In genomic region chr4:134963021-134963776, GRCm38 (mm10) we compare ENCODE assay signal across 8 mouse cellular contexts. TPM values are rescaled to one million over a fixed set of nuclear protein-coding genes. Genes with fewer than 3 reads are reported as not detected.
DNase-seq lines count a peak whose midpoint lies in the region; ATAC-seq and TF ChIP-seq lines count a peak whose summit lies in the region.
"Had no signal": no experiment of that assay in that cellular context is flagged by ENCODE, and none has a peak within 500 bp of the region (broad histone marks: within the 10 kb centered on the region; RNA-seq: fewer than 3 reads in every experiment).

No protein-coding gene starts in this region.

- no peaks in the 10 kb centered on the region for H3K9me3 ChIP-seq in E14TG2a.4 (ENCODE audit: low read length)
- no peaks in the 10 kb centered on the region for H3K9me3 ChIP-seq in embryonic facial prominence, embryonic 11.5 days (replicated peaks; ENCODE audit: control insufficient read depth, low read length)
- no peaks in the 10 kb centered on the region for H3K9me3 ChIP-seq in intestine, postnatal 0 days (ENCODE audit: control insufficient read depth)
- no peaks in the 10 kb centered on the region for H3K9me3 ChIP-seq in lung, postnatal 0 days (ENCODE audit: low read length)
- H3K9me3 ChIP-seq: midbrain, embryonic 12.5 days had no signal

- peaks cover 53% of the 10 kb centered on the region for H3K27me3 ChIP-seq in E14TG2a.4 (ENCODE audit: insufficient read depth, low read length)
- H3K27me3 ChIP-seq in embryonic facial prominence, embryonic 11.5 days (ENCODE audit: control insufficient read depth, insufficient read depth, low read length) = no peaks in the 10 kb centered on the region
- H3K27me3 ChIP-seq in intestine, postnatal 0 days (replicated peaks; ENCODE audit: control insufficient read depth, insufficient read depth, low read length) = no peaks in the 10 kb centered on the region
- no peaks in the 10 kb centered on the region for H3K27me3 ChIP-seq in lung, postnatal 0 days (replicated peaks; ENCODE audit: insufficient read depth, low read length)

- no peak for ATAC-seq in embryonic facial prominence, embryonic 11.5 days (replicated peaks; ENCODE audit: insufficient number of reproducible peaks, low FRiP score, low TSS enrichment, low read depth)
- no peak for ATAC-seq in intestine, postnatal 0 days
- ATAC-seq in lung, postnatal 0 days = peak; percentile 50; the same call in 1 of the 2 replicates

- peak; percentile 87 for TF ChIP-seq CTCF in E14TG2a.4 (conservative IDR thresholded peaks at IDR 0.05; ENCODE audit: low read length)
- TF ChIP-seq CTCF in intestine, postnatal 0 days (IDR thresholded peaks at IDR 0.05; ENCODE audit: low read depth) = peak; percentile 77
- peak; percentile 71 for TF ChIP-seq CTCF in lung, postnatal 0 days (IDR thresholded peaks at IDR 0.05)

- H3K4me1 ChIP-seq in E14TG2a.4 (replicated peaks; ENCODE audit: low read depth, low read length) = peaks cover 15% of the 10 kb centered on the region
- no peaks in the 10 kb centered on the region for H3K4me1 ChIP-seq in embryonic facial prominence, embryonic 11.5 days (ENCODE audit: control insufficient read depth, insufficient read depth, low read length)
- H3K4me1 ChIP-seq in intestine, postnatal 0 days (replicated peaks; ENCODE audit: control insufficient read depth, insufficient read depth, low read length) = no peaks in the 10 kb centered on the region
- no peaks in the 10 kb centered on the region for H3K4me1 ChIP-seq in lung, postnatal 0 days (ENCODE audit: insufficient read depth, low read depth, low read length)
- H3K4me1 ChIP-seq: midbrain, embryonic 12.5 days had no signal

- peak; percentile 27 for DNase-seq in 3T3-L1 (ENCODE audit: low read depth, low spot score)
- DNase-seq in embryonic facial prominence, embryonic 11.5 days (ENCODE audit: low spot score) = peak; percentile 80
- peak; percentile 61 for DNase-seq in lung, postnatal 0 days (ENCODE audit: low spot score)
- DNase-seq in spleen, postnatal 10 days (ENCODE audit: low spot score in 2 of 2) = peak; percentile 70 to 81
- DNase-seq in layer of hippocampus, adult 18-20 months (ENCODE audit: low spot score in 2 of 2) = no peak

- no peak for TF ChIP-seq EP300 in lung, postnatal 0 days (IDR thresholded peaks at IDR 0.05)

- H3K4me2 ChIP-seq in embryonic facial prominence, embryonic 11.5 days (ENCODE audit: low read depth, low read length) = peak overlapping the region; percentile 10; the same call in 1 of the 2 replicates
- H3K4me2 ChIP-seq in intestine, postnatal 0 days (replicated peaks; ENCODE audit: low read depth) = peak overlapping the region; percentile 50
- peak overlapping the region; percentile 8; the same call in 1 of the 2 replicates for H3K4me2 ChIP-seq in lung, postnatal 0 days (replicated peaks; ENCODE audit: low read depth, low read length)
- H3K4me2 ChIP-seq: midbrain, embryonic 12.5 days had no signal

- WGBS in embryonic facial prominence, embryonic 11.5 days = 21% methylated on average over 19 of the region's 19 CpGs
- WGBS in intestine, postnatal 0 days = 22% methylated on average over 19 of the region's 19 CpGs
- WGBS in lung, postnatal 0 days = 27% methylated on average over 19 of the region's 19 CpGs

- H3K4me3 ChIP-seq in E14TG2a.4 (replicated peaks; ENCODE audit: low read length) = peak overlapping the region; percentile 46
- H3K4me3 ChIP-seq in embryonic facial prominence, embryonic 11.5 days (ENCODE audit: low read depth, low read length) = no peak overlapping the region
- no peak overlapping the region; the same call in 1 of the 2 replicates for H3K4me3 ChIP-seq in intestine, postnatal 0 days (ENCODE audit: low read depth, low read length)
- no peak overlapping the region for H3K4me3 ChIP-seq in lung, postnatal 0 days (ENCODE audit: low read depth, low read length)
- H3K4me3 ChIP-seq: midbrain, embryonic 12.5 days had no signal

- H3K36me3 ChIP-seq in E14TG2a.4 (ENCODE audit: insufficient read depth, low read length) = no peaks in the 10 kb centered on the region
- no peaks in the 10 kb centered on the region for H3K36me3 ChIP-seq in embryonic facial prominence, embryonic 11.5 days (replicated peaks; ENCODE audit: control insufficient read depth, insufficient read depth, low read depth, low read length)
- H3K36me3 ChIP-seq in intestine, postnatal 0 days (ENCODE audit: control insufficient read depth, insufficient read depth) = no peaks in the 10 kb centered on the region
- H3K36me3 ChIP-seq in lung, postnatal 0 days (ENCODE audit: insufficient read depth, low read length) = no peaks in the 10 kb centered on the region
- H3K36me3 ChIP-seq: midbrain, embryonic 12.5 days had no signal

- H3K27ac ChIP-seq in embryonic facial prominence, embryonic 11.5 days (replicated peaks; ENCODE audit: low read depth, low read length) = no peak overlapping the region
- H3K27ac ChIP-seq in intestine, postnatal 0 days (ENCODE audit: low read depth, low read length) = no peak overlapping the region
- H3K27ac ChIP-seq in lung, postnatal 0 days (ENCODE audit: low read length) = no peak overlapping the region
- H3K27ac ChIP-seq: midbrain, embryonic 12.5 days had no signal

- H3K9ac ChIP-seq in embryonic facial prominence, embryonic 11.5 days (replicated peaks; ENCODE audit: low read length) = no peak overlapping the region
- H3K9ac ChIP-seq in intestine, postnatal 0 days (ENCODE audit: low read depth, low read length) = no peak overlapping the region
- no peak overlapping the region for H3K9ac ChIP-seq in lung, postnatal 0 days (replicated peaks; ENCODE audit: low read depth)
- H3K9ac ChIP-seq: midbrain, embryonic 12.5 days had no signal

RNA-seq across cellular contexts. Expression of gene Syf2, which starts 32.5 kb away (rescaled TPM):
- 69.5 and 79.5 TPM in 2 replicates for polyA plus RNA-seq in embryonic facial prominence, embryonic 11.5 days (2014; fragmentation: Nextera tagmentation; extraction: Ambion mirVana)
- 76.2 and 88.6 TPM in 2 replicates for polyA plus RNA-seq in intestine, postnatal 0 days (2015; fragmentation: Nextera tagmentation; extraction: Ambion mirVana)
- 118 and 132 TPM in 2 replicates for polyA plus RNA-seq in lung, postnatal 0 days (2015; fragmentation: Nextera tagmentation; extraction: Ambion mirVana)
- 10 to 100 TPM; 58.8 to 69.7 TPM for total RNA-seq in layer of hippocampus, adult 18-20 months (2021)

RNA-seq across cellular contexts. Expression of gene Rsrp1, which starts 39.8 kb away (rescaled TPM):
- polyA plus RNA-seq in embryonic facial prominence, embryonic 11.5 days (2014; fragmentation: Nextera tagmentation; extraction: Ambion mirVana) = 351 and 368 TPM in 2 replicates
- 252 and 263 TPM in 2 replicates for polyA plus RNA-seq in intestine, postnatal 0 days (2015; fragmentation: Nextera tagmentation; extraction: Ambion mirVana)
- 542 and 611 TPM in 2 replicates for polyA plus RNA-seq in lung, postnatal 0 days (2015; fragmentation: Nextera tagmentation; extraction: Ambion mirVana)
- 100 to 1,000 TPM; 256 to 262 TPM for total RNA-seq in layer of hippocampus, adult 18-20 months (2021)

RNA-seq across cellular contexts. Expression of gene Tmem50a, which starts 48.4 kb away (rescaled TPM):
- 148 and 151 TPM in 2 replicates for polyA plus RNA-seq in embryonic facial prominence, embryonic 11.5 days (2014; fragmentation: Nextera tagmentation; extraction: Ambion mirVana)
- polyA plus RNA-seq in intestine, postnatal 0 days (2015; fragmentation: Nextera tagmentation; extraction: Ambion mirVana) = 129 and 136 TPM in 2 replicates
- polyA plus RNA-seq in lung, postnatal 0 days (2015; fragmentation: Nextera tagmentation; extraction: Ambion mirVana) = 271 and 296 TPM in 2 replicates
- 100 to 1,000 TPM; 120 to 123 TPM for total RNA-seq in layer of hippocampus, adult 18-20 months (2021)

Comparison
In these comparisons a context has a peak if more than half of its experiments do, and no peak if none do; other contexts are left out.
1. DNase-seq: peak in 3T3-L1 (single experiment), embryonic facial prominence, embryonic 11.5 days (single experiment), lung, postnatal 0 days (single experiment) and spleen, postnatal 10 days (2 of 2); none in layer of hippocampus, adult 18-20 months (0 of 2).
2. Peak in every context shown above with its lines, with median percentiles within 50 percentile points of each other: CTCF ChIP-seq and H3K4me2 ChIP-seq.